Mouse (Mus musculus) kidney, postnatal 25 days (tissue): Measurements from ENCODE around the gene 1700088E04Rik.

Source experiments
- DNase-seq, 2 experiments: peaks; one replicate each; pipeline ENCODE4 v3.0.0; 2021; ENCODE audit warnings: mixed read lengths in 2 of 2

The 1700088E04Rik gene

DNA sequence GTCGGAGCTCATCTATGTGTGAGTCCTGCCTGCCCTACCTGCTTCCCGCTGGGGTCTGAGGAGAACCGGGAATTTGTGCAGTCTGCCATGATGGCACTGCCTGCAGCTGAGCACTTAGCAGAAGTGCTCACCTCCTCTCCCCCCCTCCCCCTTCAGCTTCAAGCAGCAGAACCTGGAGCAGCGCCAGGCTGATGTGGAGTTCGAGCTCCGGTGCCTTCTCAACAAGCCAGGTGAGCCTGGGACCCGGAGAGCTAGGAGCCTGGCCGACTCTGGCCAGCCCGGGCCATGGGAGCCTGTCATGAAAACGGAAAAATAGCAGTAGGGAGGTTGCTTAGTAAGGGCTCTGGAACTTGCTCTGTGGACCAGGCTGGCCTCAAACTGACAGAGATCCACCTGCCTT is 10.3 kb downstream of the 1700088E04Rik start:
- DNase-seq = peak; percentile 80 to 88

DNA sequence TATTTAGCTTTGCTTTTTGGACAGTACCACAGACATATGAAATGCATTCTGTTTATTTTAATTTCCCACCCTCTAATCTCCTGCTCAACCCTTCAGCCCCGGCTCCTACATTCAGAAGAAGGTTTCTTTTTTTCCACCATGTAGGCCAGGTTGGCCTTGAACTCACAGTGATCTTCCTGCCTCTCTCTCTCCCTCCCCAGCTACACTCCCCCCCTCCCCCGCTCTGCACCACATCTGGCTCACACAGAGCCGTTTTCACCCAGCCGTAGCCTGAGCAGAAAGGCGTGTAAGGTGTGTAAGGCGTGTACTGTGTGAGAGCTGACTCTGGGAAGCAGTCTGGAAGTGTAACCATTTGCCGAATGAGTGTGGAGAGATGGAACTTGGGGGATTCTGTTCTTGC is 11.7 kb downstream of the 1700088E04Rik start:
- DNase-seq = no peak

- DNase-seq = no peak
These were observed 12.8 kb downstream of the 1700088E04Rik start for GRCm38 (mm10) chr15:79128208-79128607.

- no peak for DNase-seq
These were observed 14.0 kb downstream of the 1700088E04Rik start for GRCm38 (mm10) chr15:79127101-79127500.

DNA sequence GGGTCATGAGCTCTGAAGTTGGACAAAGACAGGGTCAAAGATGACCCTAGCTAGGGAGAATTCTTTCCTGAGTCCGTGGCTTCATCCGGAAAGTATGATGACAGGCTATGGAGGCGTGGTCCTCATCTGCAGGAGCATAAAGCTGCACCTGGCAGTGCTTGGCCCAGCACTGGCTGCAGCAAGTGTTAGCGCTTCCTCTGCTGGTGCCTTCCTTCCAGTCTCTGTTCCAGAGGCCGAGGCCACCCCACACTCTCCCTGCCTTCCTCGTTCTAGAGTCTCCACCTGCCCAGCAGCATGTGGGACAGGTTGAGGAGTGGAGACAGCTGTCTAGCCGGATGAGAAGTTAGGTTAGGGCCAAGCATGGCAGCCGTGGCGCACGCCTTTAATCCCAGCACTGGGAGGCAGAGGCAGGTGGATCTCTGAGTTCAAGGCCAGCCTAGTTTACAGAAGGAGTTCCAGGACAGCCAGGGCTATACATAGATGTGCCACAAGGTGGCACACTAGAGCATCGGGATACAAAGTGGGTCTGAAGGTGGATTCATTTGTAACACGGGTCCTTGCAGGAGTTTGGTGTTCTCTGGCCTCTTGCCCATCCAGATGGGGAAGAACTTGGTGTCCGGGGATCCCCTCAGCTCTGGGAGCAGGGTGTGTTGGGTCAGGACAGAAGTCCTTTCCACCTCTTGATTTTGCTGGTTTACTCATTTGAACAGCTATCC is 14.7 kb downstream of the 1700088E04Rik start:
- peak; percentile 70 to 74 for DNase-seq

GRCm38 (mm10) chr15:79124331-79124875 is 16.6 kb downstream of the 1700088E04Rik start:
- no peak for DNase-seq

DNA sequence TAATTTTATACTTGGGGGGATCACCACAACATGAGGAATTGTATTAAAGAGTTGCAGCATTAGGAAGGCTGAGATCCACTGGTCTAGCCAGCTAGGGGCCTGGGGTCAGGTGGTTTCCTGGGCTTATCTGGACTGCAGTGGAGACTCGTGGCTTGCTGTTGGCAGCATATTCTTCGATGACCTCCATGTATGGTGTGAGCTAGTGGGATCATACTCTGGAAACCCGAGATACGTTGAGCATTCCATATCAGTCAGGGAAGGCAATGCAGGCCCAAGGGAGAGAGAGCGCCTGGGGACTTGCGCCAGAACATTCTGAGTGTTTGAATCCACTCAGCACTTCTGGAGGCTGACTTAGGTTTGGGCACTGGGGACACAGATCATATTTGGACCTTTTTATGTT is 17.3 kb downstream of the 1700088E04Rik start:
- no peak for DNase-seq

GRCm38 (mm10) chr15:79122546-79122945 is 18.5 kb downstream of the 1700088E04Rik start:
- DNase-seq = no peak

DNA sequence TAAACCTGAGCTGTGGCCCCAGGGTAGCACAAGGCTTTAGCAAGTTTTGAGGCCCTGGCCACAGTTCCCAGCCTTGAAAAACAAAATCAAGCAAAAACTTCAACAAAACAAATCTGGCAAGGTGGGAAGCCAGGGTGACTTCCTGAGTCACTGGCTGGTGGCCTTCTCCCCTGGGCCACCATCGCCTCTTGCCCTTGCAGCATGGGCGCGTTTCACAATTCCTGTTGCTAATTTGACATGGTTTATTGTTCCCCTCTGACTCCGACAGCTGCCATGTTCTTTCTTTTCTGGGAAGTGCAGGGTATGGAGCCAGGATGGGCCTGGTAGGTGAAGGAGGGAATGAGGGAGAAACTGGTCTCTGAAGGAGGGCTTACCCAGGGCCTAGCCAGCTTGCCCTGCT is 18.9 kb downstream of the 1700088E04Rik start:
- no peak for DNase-seq

DNA sequence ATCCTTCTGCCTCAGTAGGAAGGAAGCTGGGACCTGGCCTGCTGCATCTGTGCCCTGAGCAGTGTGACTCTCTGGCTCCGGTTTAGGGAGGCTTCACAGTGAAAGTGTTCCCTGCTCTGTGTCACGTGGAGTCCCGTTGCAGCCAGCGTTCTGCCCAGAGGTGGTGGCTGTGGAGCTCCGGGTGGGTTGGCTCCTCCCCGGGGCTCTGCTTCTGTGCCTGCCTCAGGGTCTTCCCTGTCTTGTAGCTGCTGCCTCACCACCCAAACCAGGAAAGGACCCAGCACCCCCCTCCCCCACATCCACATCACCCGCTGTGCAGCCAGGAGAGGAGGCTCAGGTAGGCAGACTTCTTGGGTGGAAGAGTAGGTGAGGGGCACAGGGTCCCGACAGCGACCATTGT is 21.6 kb downstream of the 1700088E04Rik start:
- DNase-seq = no peak

DNA sequence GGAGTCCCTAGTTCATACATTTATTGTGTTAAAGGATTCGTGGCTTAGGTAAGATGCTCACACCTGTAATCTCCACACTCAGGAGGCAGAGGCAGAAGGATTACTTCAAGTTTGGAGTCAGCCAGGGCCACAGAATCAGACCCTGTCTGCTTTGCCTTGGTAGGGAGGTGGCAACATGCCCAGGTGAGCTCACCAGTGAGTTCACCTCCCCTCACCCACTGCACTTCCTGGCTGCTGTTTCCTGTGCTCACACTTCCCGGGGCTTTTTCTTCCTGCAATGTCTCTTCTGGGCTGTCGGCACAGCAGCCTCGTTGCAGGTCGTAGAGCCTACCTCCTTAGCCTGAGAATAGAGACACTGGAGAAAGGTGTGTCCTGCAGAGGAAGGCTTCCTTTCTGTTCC is 25.8 kb downstream of the 1700088E04Rik start:
- DNase-seq = peak in 1 of 2 experiments; percentile 46

GRCm38 (mm10) chr15:79111774-79112173 is 29.3 kb downstream of the 1700088E04Rik start:
- DNase-seq = peak; percentile 71

- no peak for DNase-seq
These were observed 30.5 kb downstream of the 1700088E04Rik start for GRCm38 (mm10) chr15:79110528-79110927.

- DNase-seq = no peak
These were observed 31.0 kb downstream of the 1700088E04Rik start for GRCm38 (mm10) chr15:79110031-79110430.

- peak in 1 of 2 experiments; percentile 45 for DNase-seq
These were observed 31.6 kb downstream of the 1700088E04Rik start for GRCm38 (mm10) chr15:79109321-79109934.

- peak; percentile 78 to 92 for DNase-seq
These were observed 32.4 kb downstream of the 1700088E04Rik start, which contains the start of gene Micall1 for GRCm38 (mm10) chr15:79108421-79109320. TSS of gene Micall1 (plus strand) at chr15:79108898.

DNA sequence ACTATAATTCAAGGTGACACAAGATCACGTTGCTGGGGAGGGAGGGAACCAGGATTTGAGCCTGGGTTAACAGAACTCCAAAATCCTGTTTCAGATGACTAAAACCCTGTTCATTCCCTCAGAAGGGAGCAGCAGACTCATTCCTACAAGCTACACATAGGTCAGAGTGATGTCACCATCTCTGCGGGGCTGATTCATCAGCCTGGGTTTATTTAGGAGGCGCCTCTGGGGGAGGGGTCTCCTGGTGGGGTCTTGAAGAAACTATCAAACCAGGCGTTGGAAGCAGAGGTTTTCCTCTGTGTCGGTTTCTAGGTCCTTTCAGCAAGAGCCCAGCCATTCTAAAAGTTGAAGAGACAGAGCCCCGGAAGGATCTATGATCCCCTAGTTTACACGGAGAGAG is 33.1 kb downstream of the 1700088E04Rik start:
- DNase-seq = no peak

DNA sequence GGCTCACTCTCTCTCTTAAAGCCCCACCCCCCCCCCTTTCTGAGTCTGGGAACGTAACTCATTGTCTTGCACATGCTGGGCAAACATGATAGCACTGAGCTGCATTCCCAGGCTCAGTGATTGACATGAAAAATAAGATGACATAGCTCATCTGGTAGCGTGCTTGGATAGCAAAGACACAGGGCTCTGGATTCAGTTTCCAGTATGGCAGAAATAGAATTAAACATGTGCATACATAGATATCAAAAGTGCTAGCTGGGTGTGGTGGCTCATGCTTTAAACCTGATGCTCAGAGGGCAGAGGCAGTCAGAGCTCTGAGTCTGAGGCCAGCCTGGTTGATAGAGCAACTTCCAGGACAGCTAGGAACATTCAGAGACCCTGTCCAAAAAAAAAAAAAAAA is 35.2 kb downstream of the 1700088E04Rik start:
- no peak for DNase-seq

DNA sequence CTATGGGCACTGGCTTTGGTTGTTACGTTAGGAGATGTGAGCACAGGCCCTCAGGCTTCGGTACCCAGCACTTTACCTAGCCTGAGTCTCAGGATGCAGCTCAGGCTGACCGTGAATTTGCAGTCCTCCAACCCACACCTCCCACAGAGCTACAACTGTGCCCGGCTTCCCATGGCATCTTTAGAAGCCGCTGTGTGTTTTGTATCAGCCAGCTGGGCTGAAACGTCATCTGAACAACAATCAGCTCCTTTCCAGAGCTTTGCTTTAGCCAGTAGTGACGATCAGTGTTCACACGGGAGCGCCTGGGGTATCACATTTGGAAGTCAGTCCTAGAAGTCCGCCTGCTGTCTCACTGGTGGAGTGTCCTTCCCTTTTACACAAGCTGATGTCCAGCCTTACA is 37.8 kb downstream of the 1700088E04Rik start:
- no peak for DNase-seq

DNA sequence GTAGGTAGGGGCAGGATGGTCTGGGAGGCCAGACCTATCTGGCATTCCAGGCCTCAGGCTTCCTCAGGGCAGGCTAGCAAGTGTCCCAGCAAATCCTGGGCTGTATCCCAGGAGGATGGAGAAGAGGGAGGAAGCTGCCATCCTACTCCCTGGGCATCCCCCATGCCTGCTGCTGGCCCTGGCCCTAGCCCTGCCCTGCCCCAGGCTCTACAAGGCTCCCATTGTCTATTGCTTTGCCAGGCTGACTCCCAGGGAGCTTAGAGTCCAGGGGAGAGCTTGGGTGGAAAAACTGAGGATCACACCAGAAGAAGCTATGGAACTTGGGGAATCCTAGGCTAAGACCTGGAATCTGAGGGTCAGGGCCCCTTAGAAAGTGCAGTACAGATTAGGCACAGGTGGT is 39.5 kb downstream of the 1700088E04Rik start:
- DNase-seq = no peak

DNA sequence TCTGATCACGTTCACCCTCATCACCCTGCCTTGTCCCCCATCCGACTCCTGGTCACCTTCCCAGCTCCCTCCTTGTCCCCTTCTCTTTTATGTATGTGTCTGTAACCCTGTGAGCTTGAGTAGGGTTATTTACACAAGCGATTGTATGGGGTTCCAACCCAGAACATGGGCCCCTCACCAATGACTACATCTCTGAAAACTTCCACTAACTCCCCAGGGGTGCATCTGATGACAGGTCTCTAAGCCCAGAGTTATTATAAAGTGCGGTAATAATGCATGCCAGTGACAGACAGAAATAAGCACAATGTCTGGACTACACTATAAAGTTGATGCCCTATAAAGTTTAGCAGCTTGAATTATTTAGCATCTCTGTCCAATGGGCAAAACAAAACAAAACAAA is 40.7 kb downstream of the 1700088E04Rik start:
- no peak for DNase-seq

- DNase-seq = peak; percentile 40 to 76
These were observed 41.6 kb downstream of the 1700088E04Rik start for GRCm38 (mm10) chr15:79099456-79099855.

DNA sequence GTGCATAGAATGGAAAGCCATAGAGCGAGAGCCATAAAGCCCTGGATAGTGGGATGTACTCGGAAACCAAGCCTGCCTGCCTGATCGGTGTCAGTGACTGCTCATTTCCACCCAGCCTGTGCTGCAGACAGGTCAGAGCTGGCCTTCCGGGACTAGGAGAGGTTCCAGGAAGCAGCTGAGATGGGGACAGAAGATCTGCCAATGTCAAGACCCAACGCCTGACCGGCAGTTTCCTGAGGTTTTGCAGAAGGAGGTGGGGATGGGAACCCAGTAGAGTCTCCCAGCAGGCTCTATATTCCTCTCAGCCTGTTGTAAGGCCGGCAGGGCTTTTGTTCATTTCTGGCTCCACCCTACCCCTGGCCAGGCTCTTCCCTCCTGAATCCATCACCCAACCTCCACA is 42.2 kb downstream of the 1700088E04Rik start:
- peak; percentile 69 to 89 for DNase-seq
